Mouse (Mus musculus) hindbrain, embryonic 16.5 days (tissue): ENCODE results near the gene Gm10073. TPM values are rescaled to one million over a fixed set of nuclear protein-coding genes. Genes with fewer than 3 reads are reported as not detected.
A peak's percentile ranks its signal among the peaks of the same experiment; 100 is the strongest.
"Not testable (repeated sequence)": the region's sequence is repeated elsewhere in the genome, so short reads cannot be mapped to it uniquely, and the experiment has no call there.

ENCODE experiments used
- ATAC-seq: fragments of 200-750 bp; cut with Nextera tagmentation; 2 replicates; pipeline ENCODE4 v1.8.0; 2017; ENCODE audit warnings: moderate TSS enrichment, moderate library complexity
- H3K27ac ChIP-seq: fragments of 300-500 bp; sonication (generic); 2 replicates; pipeline ENCODE4 v1.5.1; 2014; ENCODE audit warnings: low read depth, mild to moderate bottlenecking, control low read depth, low read length, moderate library complexity
- H3K27me3 ChIP-seq: fragments of 300-500 bp; sonication (generic); replicated peaks from 2 replicates; pipeline ENCODE4 v1.6.1; 2014; ENCODE audit warnings: low read length; ENCODE audit not compliant: control insufficient read depth, insufficient read depth
- H3K36me3 ChIP-seq: fragments of 300-500 bp; sonication (generic); 2 replicates; pipeline ENCODE4 v1.6.1; 2014; ENCODE audit warnings: mild to moderate bottlenecking, low read length, moderate library complexity, mixed read lengths; ENCODE audit not compliant: control insufficient read depth, insufficient read depth
- H3K4me1 ChIP-seq: fragments of 300-500 bp; sonication (generic); 2 replicates; pipeline ENCODE4 v1.6.1; 2014; ENCODE audit warnings: low read depth, low read length; ENCODE audit not compliant: control insufficient read depth, insufficient read depth
- H3K4me2 ChIP-seq: fragments of 300-500 bp; sonication (generic); 2 replicates; pipeline ENCODE4 v1.6.1; 2014; ENCODE audit warnings: mild to moderate bottlenecking, low read length, control low read depth, moderate library complexity
- H3K4me3 ChIP-seq: fragments of 300-500 bp; sonication (generic); 2 replicates; pipeline ENCODE4 v1.5.1; 2014; ENCODE audit warnings: mild to moderate bottlenecking, low read length, control low read depth, moderate library complexity
- H3K9ac ChIP-seq: fragments of 300-500 bp; sonication (generic); 2 replicates; pipeline ENCODE4 v1.6.1; 2014; ENCODE audit warnings: low read depth, mild to moderate bottlenecking, control low read depth, low read length, moderate library complexity
- H3K9me3 ChIP-seq: fragments of 300-500 bp; sonication (generic); 2 replicates; pipeline ENCODE4 v1.6.1; 2014; ENCODE audit warnings: mild to moderate bottlenecking, low read length, moderate library complexity; ENCODE audit not compliant: control insufficient read depth
- WGBS: fragments of 180-500 bp; shearing (Covaris S2); extraction: QIAGEN DNeasy Blood & Tissue Kit; methylation state at CpG from one replicate; pipeline ENCODE4 v1.1.7; 2014; 5-methylcytosine and 5-hydroxymethylcytosine counted together
- polyA plus RNA-seq: library from polyadenylated mRNA; unstranded; fragments of >200 nt; fragmentation: Nextera tagmentation; extraction: Ambion mirVana; gene quantifications from 2 replicates; pipeline ENCODE4 v1.2.1, GENCODE M21; 2015

Gene Gm10073
- polyA plus RNA-seq, 1 experiment from 2014 or later, result 12.5 TPM

GRCm38 (mm10) chr8:106603933-106604332 lies 30.7 kb upstream of the Gm10073 start:
- Histone ChIP-seq H3K27ac (no peak overlapping the region), H3K36me3 (no peaks in the 10 kb centered on the region), H3K4me2 (peak overlapping the region; percentile 93), H3K4me1 (peaks cover 11% of the 10 kb centered on the region), H3K27me3 (peaks cover 32% of the 10 kb centered on the region), H3K9ac (no peak overlapping the region), H3K9me3 (no peaks in the 10 kb centered on the region), H3K4me3 (peak overlapping the region; percentile 58)
- ATAC-seq, result no peak
- WGBS, result 0% methylated on average over 19 of the region's 19 CpGs

GRCm38 (mm10) chr8:106603131-106603819 lies 30.0 kb upstream of the Gm10073 start, which contains the start of gene Cdh1:
Gene Cdh1, plus strand, starts transcription at chr8:106603351.
- ATAC-seq, result peak; percentile 73

GRCm38 (mm10) chr8:106599265-106599979 lies 26.2 kb upstream of the Gm10073 start:
- H3K9me3 ChIP-seq, result no peaks in the 10 kb centered on the region
- H3K9ac ChIP-seq, result no peak overlapping the region
- 29% methylated on average over 7 of the region's 7 CpGs for WGBS
- no peak overlapping the region for H3K4me2 ChIP-seq
- peaks cover 21% of the 10 kb centered on the region for H3K27me3 ChIP-seq
- H3K4me3 ChIP-seq, result no peak overlapping the region
- H3K27ac ChIP-seq, result no peak overlapping the region
- no peaks in the 10 kb centered on the region for H3K36me3 ChIP-seq
- H3K4me1 ChIP-seq, result peaks cover 11% of the 10 kb centered on the region
- ATAC-seq, result no peak

More at GRCm38 (mm10) chr8:106603131-106603819, 30.0 kb upstream of the Gm10073 start, which contains the start of gene Cdh1:
- WGBS, result 2% methylated on average over 49 of the region's 53 CpGs
- H3K4me1 ChIP-seq, result peaks cover 11% of the 10 kb centered on the region
- no peaks in the 10 kb centered on the region for H3K36me3 ChIP-seq
- H3K9ac ChIP-seq, result peak within 1 kb of the TSS; percentile 50
- no peaks in the 10 kb centered on the region for H3K9me3 ChIP-seq
- peaks cover 32% of the 10 kb centered on the region for H3K27me3 ChIP-seq
- H3K4me3 ChIP-seq, result peak within 1 kb of the TSS; percentile 58
- H3K4me2 ChIP-seq, result peak within 1 kb of the TSS; percentile 93
- no peak within 1 kb of the TSS for H3K27ac ChIP-seq

GRCm38 (mm10) chr8:106597067-106597466 lies 23.8 kb upstream of the Gm10073 start:
- peaks cover 5% of the 10 kb centered on the region for H3K27me3 ChIP-seq
- no peak overlapping the region for H3K4me2 ChIP-seq
- H3K27ac ChIP-seq, result no peak overlapping the region
- ATAC-seq, result no peak
- H3K9me3 ChIP-seq, result no peaks in the 10 kb centered on the region
- no peaks in the 10 kb centered on the region for H3K36me3 ChIP-seq
- H3K4me3 ChIP-seq, result no peak overlapping the region
- WGBS, result 95% methylated on average over 5 of the region's 5 CpGs
- no peak overlapping the region for H3K9ac ChIP-seq
- H3K4me1 ChIP-seq, result no peaks in the 10 kb centered on the region

- not testable (repeated sequence) for H3K27ac ChIP-seq, H3K9ac ChIP-seq, ATAC-seq, H3K9me3 ChIP-seq, H3K36me3 ChIP-seq, H3K4me3 ChIP-seq, H3K27me3 ChIP-seq, H3K4me1 ChIP-seq, H3K4me2 ChIP-seq
- WGBS, result 96% methylated on average over 3 of the region's 3 CpGs
These were observed 22.4 kb upstream of the Gm10073 start for GRCm38 (mm10) chr8:106595623-106596022.

GRCm38 (mm10) chr8:106592458-106592857 lies 19.2 kb upstream of the Gm10073 start:
- ATAC-seq, result no peak
- Histone ChIP-seq H3K4me2 (no peak overlapping the region), H3K4me3 (no peak overlapping the region), H3K36me3 (no peaks in the 10 kb centered on the region), H3K9ac (no peak overlapping the region), H3K4me1 (no peaks in the 10 kb centered on the region), H3K27me3 (no peaks in the 10 kb centered on the region), H3K27ac (no peak overlapping the region), H3K9me3 (no peaks in the 10 kb centered on the region)
- 91% methylated on average over 1 of the region's 3 CpGs for WGBS

- WGBS, result 77% methylated on average over 3 of the region's 3 CpGs
- Histone ChIP-seq H3K9me3 (no peaks in the 10 kb centered on the region), H3K9ac (no peak overlapping the region), H3K4me3 (no peak overlapping the region), H3K4me2 (no peak overlapping the region), H3K4me1 (no peaks in the 10 kb centered on the region), H3K36me3 (no peaks in the 10 kb centered on the region), H3K27me3 (no peaks in the 10 kb centered on the region), H3K27ac (no peak overlapping the region)
- no peak for ATAC-seq
These were observed 15.5 kb upstream of the Gm10073 start for GRCm38 (mm10) chr8:106588443-106589431.

- no peak overlapping the region for H3K4me3 ChIP-seq
- 89% methylated on average over 8 of the region's 8 CpGs for WGBS
- H3K4me2 ChIP-seq, result no peak overlapping the region
- ATAC-seq, result no peak
- no peaks in the 10 kb centered on the region for H3K4me1 ChIP-seq
- no peaks in the 10 kb centered on the region; the same call in 1 of the 2 replicates for H3K9me3 ChIP-seq
- no peaks in the 10 kb centered on the region for H3K27me3 ChIP-seq
- H3K27ac ChIP-seq, result no peak overlapping the region
- no peaks in the 10 kb centered on the region for H3K36me3 ChIP-seq
- H3K9ac ChIP-seq, result no peak overlapping the region
These were observed 13.6 kb upstream of the Gm10073 start for GRCm38 (mm10) chr8:106586896-106587295.
